Mouse (Mus musculus): ENCODE data around the gene Samt3.

Samt3 gene

GRCm38 (mm10) chrX:86043899-86044298 lies at the start of gene Samt3:
Samt3 (plus strand) TSS chrX:86044199.
- no peak for DNase-seq (ENCODE audit: extremely low read depth, low read depth, low spot score)

- no peak for DNase-seq (ENCODE audit: extremely low read depth, low read depth, low spot score)
These were observed 27.4 kb upstream of the Samt3 start for GRCm38 (mm10) chrX:86016591-86016990.

GRCm38 (mm10) chrX:86088672-86089071 lies 44.7 kb downstream of the Samt3 start:
- DNase-seq (ENCODE audit: extremely low read depth, low read depth, low spot score), result no peak
